Mouse (Mus musculus): ENCODE data around the gene Pdia5. TPM values are rescaled to one million over a fixed set of nuclear protein-coding genes. Genes with fewer than 3 reads are reported as not detected.

Pdia5 gene
- total RNA-seq (2023) = 0.53 TPM

DNA sequence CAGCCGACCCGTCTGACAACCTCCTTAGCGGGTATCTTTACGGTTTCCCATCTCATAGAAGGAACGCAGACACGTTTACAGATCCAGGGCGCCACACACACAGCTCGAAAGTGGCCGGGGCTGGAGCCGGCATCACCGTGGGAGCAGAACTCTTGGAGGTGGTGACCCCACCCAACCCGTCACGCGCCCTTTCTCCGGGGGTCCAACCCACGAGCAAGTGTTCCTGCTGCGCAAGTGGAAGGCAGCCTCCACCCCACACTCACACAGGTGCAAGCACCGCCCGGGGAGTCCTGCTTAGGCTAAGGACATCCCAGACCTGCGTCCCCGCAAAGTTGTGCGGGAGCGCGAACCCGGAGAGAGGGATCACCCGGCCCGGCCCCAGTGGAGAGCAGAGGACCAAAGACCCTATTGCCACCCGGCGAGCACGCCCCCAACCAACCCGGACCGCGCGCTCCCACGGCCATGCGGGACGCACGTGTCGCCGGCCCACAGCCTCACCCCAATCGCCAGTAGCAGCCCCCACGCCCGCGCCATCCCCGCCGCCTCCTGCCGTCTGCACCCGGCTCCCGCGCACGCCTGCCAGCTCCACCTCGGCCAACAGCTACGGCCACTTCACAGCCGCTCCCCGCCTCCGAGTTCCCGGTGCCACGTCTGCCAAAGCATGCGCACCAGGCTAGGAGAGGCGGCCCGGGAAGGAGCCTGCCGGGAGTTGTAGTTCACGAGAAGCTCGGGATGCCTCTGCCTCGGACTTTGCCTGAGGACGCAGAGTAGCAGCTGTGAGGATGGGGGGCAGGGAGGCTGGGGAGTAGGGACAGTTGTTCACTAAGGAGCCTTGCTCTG is at the start of gene Pdia5:
Gene Pdia5, minus strand, starts transcription at position 643 of the 840 bp plus-strand sequence.

GRCm38 (mm10) chr16:35363150-35364062 is 127.3 kb downstream of the Pdia5 start, which contains the start of gene Sec22a:
Gene Sec22a (minus strand): TSS chr16:35363918.

Other genes starting within 250 kb of the Pdia5 start
- 15.2 TPM for gene Sec22a, start 127.0 kb downstream of the Pdia5 start, total RNA-seq (2023)
- not detected for gene Sema5b, start 50.3 kb upstream of the Pdia5 start, total RNA-seq (2023)